Mouse (Mus musculus): ENCODE measurements at regions not wholly inside any gene's neighbourhood (a gene's known extent, or its start where the extent isn't known, plus 50 kb on each side); places are given as distances from the start of the nearest gene placed in this dataset.
"Not testable (repeated sequence)": the region's sequence is repeated elsewhere in the genome, so short reads cannot be mapped to it uniquely, and the experiment has no call there.

GRCm38 (mm10) chr10:70866737-70867136 is 211.0 kb upstream of the Phyhipl start:
- DNase-seq, result no peak

- DNase-seq, result no peak
These were observed 208.9 kb upstream of the Phyhipl start for GRCm38 (mm10) chr10:70864650-70865049.

GRCm38 (mm10) chr10:70862022-70862335 is 206.2 kb upstream of the Phyhipl start:
- DNase-seq, result no peak

- no peak for DNase-seq
These were observed 205.6 kb upstream of the Phyhipl start for GRCm38 (mm10) chr10:70861131-70862021.

- no peak for DNase-seq
These were observed 201.5 kb upstream of the Phyhipl start for GRCm38 (mm10) chr10:70857155-70857820.

GRCm38 (mm10) chr10:70855948-70856347 is 200.2 kb upstream of the Phyhipl start:
- DNase-seq, result no peak

- DNase-seq, result no peak
These were observed 197.8 kb upstream of the Phyhipl start for GRCm38 (mm10) chr10:70853614-70854013.

GRCm38 (mm10) chr10:70848141-70848540 is 192.4 kb upstream of the Phyhipl start:
- DNase-seq, result no peak

GRCm38 (mm10) chr10:70847341-70847882 is 191.6 kb upstream of the Phyhipl start:
- no peak for DNase-seq

GRCm38 (mm10) chr10:70846281-70847168 is 190.8 kb upstream of the Phyhipl start:
- DNase-seq, result no peak

GRCm38 (mm10) chr10:70843848-70844247 is 188.1 kb upstream of the Phyhipl start:
- DNase-seq, result no peak

- DNase-seq, result no peak
These were observed 186.5 kb upstream of the Phyhipl start for GRCm38 (mm10) chr10:70842176-70842838.

- not testable (repeated sequence) for DNase-seq
These were observed 185.4 kb upstream of the Phyhipl start for GRCm38 (mm10) chr10:70841179-70841578.

- DNase-seq, result no peak
These were observed 182.4 kb upstream of the Phyhipl start for GRCm38 (mm10) chr10:70838147-70838546.

GRCm38 (mm10) chr10:70837326-70837725 is 181.6 kb upstream of the Phyhipl start:
- no peak for DNase-seq

GRCm38 (mm10) chr10:70832616-70833015 is 176.9 kb upstream of the Phyhipl start:
- DNase-seq, result no peak

- DNase-seq, result no peak
These were observed 172.5 kb upstream of the Phyhipl start for GRCm38 (mm10) chr10:70828217-70828616.

- DNase-seq, result not testable (repeated sequence)
These were observed 171.8 kb upstream of the Phyhipl start for GRCm38 (mm10) chr10:70827522-70827921.

- DNase-seq, result no peak
These were observed 170.9 kb upstream of the Phyhipl start for GRCm38 (mm10) chr10:70826706-70827105.

- DNase-seq, result no peak
These were observed 169.7 kb upstream of the Phyhipl start for GRCm38 (mm10) chr10:70825451-70825850.

- no peak for DNase-seq
These were observed 168.7 kb upstream of the Phyhipl start for GRCm38 (mm10) chr10:70824461-70824860.

GRCm38 (mm10) chr10:70819951-70820350 is 164.2 kb upstream of the Phyhipl start:
- DNase-seq, result no peak

All from cerebellum, adult 9-11 months (tissue).